Mouse (Mus musculus): ENCODE results near the gene Bmi1.

The Bmi1 gene

GRCm38 (mm10) chr2:18687671-18688170 is 10.9 kb downstream of the Bmi1 start:
- no peak for DNase-seq (ENCODE audit: low read depth in 2 of 2, low spot score in 2 of 2)

- DNase-seq (ENCODE audit: low read depth in 2 of 2, low spot score in 2 of 2): no peak
Measured at GRCm38 (mm10) chr2:18688286-18688685, 11.5 kb downstream of the Bmi1 start.

- peak; percentile 38 to 59 for DNase-seq (ENCODE audit: low read depth in 2 of 2, low spot score in 2 of 2)
Measured at GRCm38 (mm10) chr2:18688708-18689063, 11.9 kb downstream of the Bmi1 start.

- DNase-seq (ENCODE audit: low read depth in 2 of 2, low spot score in 2 of 2): peak; percentile 36 to 47
Measured at GRCm38 (mm10) chr2:18689064-18689921, 12.5 kb downstream of the Bmi1 start.

- no peak for DNase-seq (ENCODE audit: low read depth in 2 of 2, low spot score in 2 of 2)
Measured at GRCm38 (mm10) chr2:18690055-18690691, 13.4 kb downstream of the Bmi1 start.

GRCm38 (mm10) chr2:18690756-18691155 is 13.9 kb downstream of the Bmi1 start:
- no peak for DNase-seq (ENCODE audit: low read depth in 2 of 2, low spot score in 2 of 2)

GRCm38 (mm10) chr2:18692031-18692430 is 15.2 kb downstream of the Bmi1 start:
- DNase-seq (ENCODE audit: low read depth in 2 of 2, low spot score in 2 of 2): no peak

GRCm38 (mm10) chr2:18692548-18692947 is 15.7 kb downstream of the Bmi1 start:
- DNase-seq (ENCODE audit: low read depth in 2 of 2, low spot score in 2 of 2): no peak

GRCm38 (mm10) chr2:18693491-18693870 is 16.7 kb downstream of the Bmi1 start:
- DNase-seq (ENCODE audit: low read depth in 2 of 2, low spot score in 2 of 2): no peak

GRCm38 (mm10) chr2:18693871-18694610 is 17.2 kb downstream of the Bmi1 start, which contains the start of gene Spag6:
TSS of gene Spag6 (plus strand) at chr2:18694032.
- DNase-seq (ENCODE audit: low read depth in 2 of 2, low spot score in 2 of 2): peak in 1 of 2 experiments; percentile 55

GRCm38 (mm10) chr2:18694611-18694950 is 17.8 kb downstream of the Bmi1 start:
- DNase-seq (ENCODE audit: low read depth in 2 of 2, low spot score in 2 of 2): no peak

GRCm38 (mm10) chr2:18695163-18695562 is 18.3 kb downstream of the Bmi1 start:
- no peak for DNase-seq (ENCODE audit: low read depth in 2 of 2, low spot score in 2 of 2)

GRCm38 (mm10) chr2:18695629-18696150 is 18.9 kb downstream of the Bmi1 start:
- no peak for DNase-seq (ENCODE audit: low read depth in 2 of 2, low spot score in 2 of 2)

GRCm38 (mm10) chr2:18697591-18698244 is 20.9 kb downstream of the Bmi1 start:
- DNase-seq (ENCODE audit: low read depth in 2 of 2, low spot score in 2 of 2): no peak

GRCm38 (mm10) chr2:18698663-18699385 is 22.0 kb downstream of the Bmi1 start:
- DNase-seq (ENCODE audit: low read depth in 2 of 2, low spot score in 2 of 2): no peak

- DNase-seq (ENCODE audit: low read depth in 2 of 2, low spot score in 2 of 2): no peak
Measured at GRCm38 (mm10) chr2:18699401-18699990, 22.7 kb downstream of the Bmi1 start.

- no peak for DNase-seq (ENCODE audit: low read depth in 2 of 2, low spot score in 2 of 2)
Measured at GRCm38 (mm10) chr2:18710356-18710755, 33.5 kb downstream of the Bmi1 start.

GRCm38 (mm10) chr2:18713071-18713470 is 36.3 kb downstream of the Bmi1 start:
- DNase-seq (ENCODE audit: low read depth in 2 of 2, low spot score in 2 of 2): no peak

GRCm38 (mm10) chr2:18714337-18714736 is 37.5 kb downstream of the Bmi1 start:
- DNase-seq (ENCODE audit: low read depth in 2 of 2, low spot score in 2 of 2): no peak

GRCm38 (mm10) chr2:18718521-18718920 is 41.7 kb downstream of the Bmi1 start:
- no peak for DNase-seq (ENCODE audit: low read depth in 2 of 2, low spot score in 2 of 2)

Data from CD8-positive naive resting alpha-beta T cell, adult 2 months (primary cell).